Mouse (Mus musculus) erythroblast, embryonic 14.5 days (primary cell): Measurements from ENCODE around the gene Hmgn2.

ENCODE experiments used
- GATA1 ChIP-seq: IDR thresholded peaks from 2 replicates; pipeline ENCODE4 v1.6.1; 2012; ENCODE audit warnings: low read length, inconsistent platforms, mixed read lengths
- TAL1 ChIP-seq: IDR thresholded peaks from 3 replicates; pipeline ENCODE4 v1.6.1; 2012; ENCODE audit warnings: low read length, inconsistent platforms, mixed read lengths

DNA sequence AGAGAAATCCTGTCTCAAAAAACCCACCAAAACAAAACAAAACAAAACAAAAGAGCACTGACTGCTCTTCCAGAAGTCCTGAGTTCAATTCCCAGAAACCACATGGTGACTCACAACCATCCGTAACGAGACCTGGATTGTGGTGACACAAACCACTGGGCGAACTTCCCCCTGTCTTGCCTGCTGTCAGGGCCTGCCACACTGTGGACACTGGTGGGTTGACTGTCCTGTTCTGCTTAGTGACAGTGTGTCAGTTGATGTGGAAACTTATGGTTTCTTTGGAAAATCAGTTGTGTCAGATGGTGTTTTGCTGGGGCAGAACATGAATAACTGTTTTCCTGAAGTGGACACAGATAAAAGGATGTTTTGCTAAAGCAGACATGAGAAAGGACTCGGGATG is 25.8 kb downstream of the Hmgn2 start:
- TF ChIP-seq TAL1 (no peak), GATA1 (no peak)
